Mouse (Mus musculus): ENCODE data around the gene Tesc. TPM values are rescaled to one million over a fixed set of nuclear protein-coding genes. Genes with fewer than 3 reads are reported as not detected.

Tesc gene
- 1 to 10 TPM in 1 of 2 experiments, under 1 TPM in 1; 0.70 to 1.4 TPM for total RNA-seq (2021)
- long read RNA-seq, experiment 1, partial matches to known transcripts = 0 of 5 reads
- long read RNA-seq, experiment 1, other reads (novel, unspliced or antisense) = 4 of 5 reads
- long read RNA-seq, experiment 2 = 0 reads

- DNase-seq = no peak
These were observed at the start of gene Tesc for GRCm38 (mm10) chr5:118027698-118028190. Gene Tesc (plus strand): TSS chr5:118027743.

GRCm38 (mm10) chr5:117978159-117978697 lies 49.3 kb upstream of the Tesc start:
- DNase-seq = no peak

- DNase-seq = no peak
These were observed 48.5 kb upstream of the Tesc start for GRCm38 (mm10) chr5:117979082-117979481.

- no peak for DNase-seq
These were observed 46.6 kb upstream of the Tesc start for GRCm38 (mm10) chr5:117980921-117981320.

GRCm38 (mm10) chr5:117981943-117982342 lies 45.6 kb upstream of the Tesc start:
- DNase-seq = no peak

- no peak for DNase-seq
These were observed 41.2 kb upstream of the Tesc start for GRCm38 (mm10) chr5:117986327-117986726.

GRCm38 (mm10) chr5:117987891-117988290 lies 39.7 kb upstream of the Tesc start:
- DNase-seq = no peak

- no peak for DNase-seq
These were observed 39.2 kb upstream of the Tesc start for GRCm38 (mm10) chr5:117988367-117988766.

- no peak for DNase-seq
These were observed 37.8 kb upstream of the Tesc start for GRCm38 (mm10) chr5:117989773-117990172.

- DNase-seq = no peak
These were observed 36.6 kb upstream of the Tesc start for GRCm38 (mm10) chr5:117990957-117991356.

GRCm38 (mm10) chr5:117993550-117993949 lies 34.0 kb upstream of the Tesc start:
- no peak for DNase-seq

- DNase-seq = no peak
These were observed 32.1 kb upstream of the Tesc start for GRCm38 (mm10) chr5:117995372-117995901.

- no peak for DNase-seq
These were observed 31.6 kb upstream of the Tesc start for GRCm38 (mm10) chr5:117995911-117996310.

- DNase-seq = no peak
These were observed 31.0 kb upstream of the Tesc start for GRCm38 (mm10) chr5:117996581-117996980.

- no peak for DNase-seq
These were observed 30.0 kb upstream of the Tesc start for GRCm38 (mm10) chr5:117997434-117997970.

GRCm38 (mm10) chr5:117999061-117999460 lies 28.5 kb upstream of the Tesc start:
- no peak for DNase-seq

GRCm38 (mm10) chr5:117999584-117999983 lies 28.0 kb upstream of the Tesc start:
- no peak for DNase-seq

- peak; percentile 75 for DNase-seq
These were observed 25.5 kb upstream of the Tesc start for GRCm38 (mm10) chr5:118002059-118002458.

- DNase-seq = peak; percentile 74
These were observed 22.9 kb upstream of the Tesc start for GRCm38 (mm10) chr5:118004619-118005018.

GRCm38 (mm10) chr5:118005728-118006127 lies 21.8 kb upstream of the Tesc start:
- no peak for DNase-seq

- no peak for DNase-seq
These were observed 19.2 kb upstream of the Tesc start for GRCm38 (mm10) chr5:118008344-118008743.

GRCm38 (mm10) chr5:118010872-118011271 lies 16.7 kb upstream of the Tesc start:
- no peak for DNase-seq

- DNase-seq = no peak
These were observed 15.7 kb upstream of the Tesc start for GRCm38 (mm10) chr5:118011796-118012195.

GRCm38 (mm10) chr5:118015028-118015427 lies 12.5 kb upstream of the Tesc start:
- peak; percentile 54 for DNase-seq
